In genomic region chr15:101181500-101181899, GRCm38 (mm10) we compare ENCODE assay signal across 14 mouse cellular contexts. TPM values are rescaled to one million over a fixed set of nuclear protein-coding genes. Genes with fewer than 3 reads are reported as not detected.
A peak's percentile ranks its signal among the peaks of the same experiment; 100 is the strongest.
DNase-seq lines count a peak whose midpoint lies in the region; ATAC-seq lines count a peak whose summit lies in the region.
"Had no signal": no experiment of that assay in that cellular context is flagged by ENCODE, and none has a peak within 500 bp of the region (broad histone marks: within the 10 kb centered on the region; RNA-seq: fewer than 3 reads in every experiment).

No protein-coding gene starts in this region.

- 0 out of 2 replicates have a peak overlapping the region, but pooled peaks have one; percentile 47 for H3K9ac ChIP-seq in embryonic facial prominence, embryonic 13.5 days
- peak overlapping the region; percentile 19; the same call in 1 of the 2 replicates for H3K9ac ChIP-seq in hindbrain, embryonic 13.5 days
- peak overlapping the region; percentile 54 for H3K9ac ChIP-seq in limb, embryonic 13.5 days
- no peak overlapping the region for H3K9ac ChIP-seq in liver, embryonic 12.5 days

- H3K9me3 ChIP-seq in embryonic facial prominence, embryonic 13.5 days, result no peaks in the 10 kb centered on the region
- H3K9me3 ChIP-seq in hindbrain, embryonic 13.5 days, result no peaks in the 10 kb centered on the region
- no peaks in the 10 kb centered on the region for H3K9me3 ChIP-seq in limb, embryonic 13.5 days
- no peaks in the 10 kb centered on the region for H3K9me3 ChIP-seq in liver, embryonic 12.5 days (replicated peaks)
- H3K9me3 ChIP-seq: neural tube, embryonic 13.5 days had no signal

- H3K36me3 ChIP-seq in embryonic facial prominence, embryonic 13.5 days, result peaks cover 10% of the 10 kb centered on the region; the same call in 1 of the 2 replicates
- H3K36me3 ChIP-seq in hindbrain, embryonic 13.5 days, result peaks cover 9% of the 10 kb centered on the region
- H3K36me3 ChIP-seq in limb, embryonic 13.5 days, result peaks cover 9% of the 10 kb centered on the region
- peaks cover 9% of the 10 kb centered on the region; the same call in 1 of the 2 replicates for H3K36me3 ChIP-seq in liver, embryonic 12.5 days
- H3K36me3 ChIP-seq: G1E had no signal

- no peak overlapping the region for H3K4me2 ChIP-seq in embryonic facial prominence, embryonic 13.5 days
- H3K4me2 ChIP-seq in hindbrain, embryonic 13.5 days, result peak overlapping the region; percentile 8; the same call in 1 of the 2 replicates
- H3K4me2 ChIP-seq in limb, embryonic 13.5 days (replicated peaks), result peak overlapping the region; percentile 11; the same call in 1 of the 2 replicates
- H3K4me2 ChIP-seq in liver, embryonic 12.5 days, result no peak overlapping the region
- H3K4me2 ChIP-seq: neural tube, embryonic 13.5 days had no signal

- H3K27ac ChIP-seq in embryonic facial prominence, embryonic 13.5 days, result peak overlapping the region; percentile 40; the same call in 1 of the 2 replicates
- H3K27ac ChIP-seq in hindbrain, embryonic 13.5 days, result peak overlapping the region; percentile 63; the same call in 1 of the 2 replicates
- H3K27ac ChIP-seq in limb, embryonic 13.5 days, result peak overlapping the region; percentile 48; the same call in 1 of the 2 replicates
- no peak overlapping the region for H3K27ac ChIP-seq in liver, embryonic 12.5 days

- no peak overlapping the region for H3K4me3 ChIP-seq in embryonic facial prominence, embryonic 13.5 days
- no peak overlapping the region for H3K4me3 ChIP-seq in hindbrain, embryonic 13.5 days
- H3K4me3 ChIP-seq in limb, embryonic 13.5 days, result no peak overlapping the region
- H3K4me3 ChIP-seq in liver, embryonic 12.5 days, result no peak overlapping the region
- H3K4me3 ChIP-seq: erythroblast, embryonic 14.5 days; neural tube, embryonic 13.5 days had no signal

- H3K4me1 ChIP-seq in embryonic facial prominence, embryonic 13.5 days, result peaks cover 54% of the 10 kb centered on the region
- H3K4me1 ChIP-seq in hindbrain, embryonic 13.5 days (replicated peaks), result peaks cover 72% of the 10 kb centered on the region
- H3K4me1 ChIP-seq in limb, embryonic 13.5 days, result peaks cover 75% of the 10 kb centered on the region
- peaks cover 51% of the 10 kb centered on the region for H3K4me1 ChIP-seq in liver, embryonic 12.5 days

- no peaks in the 10 kb centered on the region for H3K27me3 ChIP-seq in embryonic facial prominence, embryonic 13.5 days
- H3K27me3 ChIP-seq in hindbrain, embryonic 13.5 days, result no peaks in the 10 kb centered on the region
- no peaks in the 10 kb centered on the region for H3K27me3 ChIP-seq in limb, embryonic 13.5 days
- H3K27me3 ChIP-seq in liver, embryonic 12.5 days (replicated peaks), result peaks cover 11% of the 10 kb centered on the region; the same call in 1 of the 2 replicates
- H3K27me3 ChIP-seq: neural tube, embryonic 13.5 days had no signal

- 43% methylated on average over 4 of the region's 4 CpGs for WGBS in embryonic facial prominence, embryonic 13.5 days
- WGBS in hindbrain, embryonic 13.5 days, result 12% methylated on average over 4 of the region's 4 CpGs
- 26% methylated on average over 4 of the region's 4 CpGs for WGBS in limb, embryonic 13.5 days
- WGBS in liver, embryonic 12.5 days (ENCODE audit: insufficient replicate concordance), result 70% methylated on average over 4 of the region's 4 CpGs

- peak; percentile 56 for DNase-seq in kidney, adult 11 months
- no peak for DNase-seq in kidney, adult 18-20 months
- DNase-seq in thymus, postnatal 0 days (ENCODE audit: low spot score), result no peak
- DNase-seq: adrenal gland, postnatal 25 days; lung, postnatal 10 days; spleen, adult 18-20 months had no signal

- ATAC-seq in embryonic facial prominence, embryonic 13.5 days (ENCODE audit: insufficient number of reproducible peaks, insufficient read depth, low FRiP score, low TSS enrichment, low read depth), result no peak
- no peak for ATAC-seq in hindbrain, embryonic 13.5 days (ENCODE audit: low FRiP score)
- no peak for ATAC-seq in limb, embryonic 13.5 days (ENCODE audit: low FRiP score, low read depth)
- ATAC-seq in megakaryocyte, adult 5-6 weeks (ENCODE audit: poor library complexity, severe bottlenecking), result no peak
- ATAC-seq in liver, embryonic 12.5 days, result no peak

RNA-seq across cellular contexts. Expression of gene Acvr1b, which starts 7.6 kb away (rescaled TPM):
- polyA plus RNA-seq in embryonic facial prominence, embryonic 13.5 days (2015; fragmentation: Nextera tagmentation; extraction: Ambion mirVana), result 8.0 TPM in 2 replicates
- polyA plus RNA-seq in hindbrain, embryonic 13.5 days (2015; fragmentation: Nextera tagmentation; extraction: Ambion mirVana), result 19.6 and 20.5 TPM in 2 replicates
- polyA plus RNA-seq in limb, embryonic 13.5 days (2015; fragmentation: Nextera tagmentation; extraction: Ambion mirVana), result 6.1 and 7.1 TPM in 2 replicates
- 3.9 and 4.6 TPM in 2 replicates for polyA plus RNA-seq in thymus, postnatal 0 days (2015; fragmentation: Nextera tagmentation; extraction: Ambion mirVana)
- total RNA-seq in megakaryocyte, adult 5-6 weeks (2015), result 7.4 and 7.7 TPM in 2 replicates
- total RNA-seq in megakaryocyte, adult 5-6 weeks (2017), result 15.2 and 17.1 TPM in 2 replicates
- 1.9 and 2.2 TPM in 2 replicates for polyA plus RNA-seq in liver, embryonic 12.5 days (2016; fragmentation: Nextera tagmentation; extraction: Ambion mirVana)
- polyA plus RNA-seq: G1E had no signal

RNA-seq across cellular contexts. Expression of gene Grasp, which starts 42.5 kb away (rescaled TPM):
- 7.4 and 8.0 TPM in 2 replicates for polyA plus RNA-seq in embryonic facial prominence, embryonic 13.5 days (2015; fragmentation: Nextera tagmentation; extraction: Ambion mirVana)
- polyA plus RNA-seq in hindbrain, embryonic 13.5 days (2015; fragmentation: Nextera tagmentation; extraction: Ambion mirVana), result 1.7 and 1.8 TPM in 2 replicates
- polyA plus RNA-seq in limb, embryonic 13.5 days (2015; fragmentation: Nextera tagmentation; extraction: Ambion mirVana), result 5.7 and 6.0 TPM in 2 replicates
- 1.2 TPM in 2 replicates for polyA plus RNA-seq in thymus, postnatal 0 days (2015; fragmentation: Nextera tagmentation; extraction: Ambion mirVana)
- total RNA-seq in megakaryocyte, adult 5-6 weeks (2015), result 0.16 and 0.30 TPM in 2 replicates
- total RNA-seq in megakaryocyte, adult 5-6 weeks (2017), result 0.29 and 0.85 TPM in 2 replicates
- 0.81 and 1.3 TPM in 2 replicates for polyA plus RNA-seq in liver, embryonic 12.5 days (2016; fragmentation: Nextera tagmentation; extraction: Ambion mirVana)

RNA-seq across cellular contexts. Expression of gene Acvrl1, which starts 53.2 kb away (rescaled TPM):
- polyA plus RNA-seq in embryonic facial prominence, embryonic 13.5 days (2015; fragmentation: Nextera tagmentation; extraction: Ambion mirVana), result 9.9 and 10.1 TPM in 2 replicates
- polyA plus RNA-seq in hindbrain, embryonic 13.5 days (2015; fragmentation: Nextera tagmentation; extraction: Ambion mirVana), result 7.9 and 8.6 TPM in 2 replicates
- 9.6 TPM in 2 replicates for polyA plus RNA-seq in limb, embryonic 13.5 days (2015; fragmentation: Nextera tagmentation; extraction: Ambion mirVana)
- polyA plus RNA-seq in thymus, postnatal 0 days (2015; fragmentation: Nextera tagmentation; extraction: Ambion mirVana), result 5.8 and 6.5 TPM in 2 replicates
- 6.9 and 8.2 TPM in 2 replicates for total RNA-seq in megakaryocyte, adult 5-6 weeks (2015)
- total RNA-seq in megakaryocyte, adult 5-6 weeks (2017), result 27.6 and 34.9 TPM in 2 replicates
- polyA plus RNA-seq in liver, embryonic 12.5 days (2016; fragmentation: Nextera tagmentation; extraction: Ambion mirVana), result 1.8 TPM in 2 replicates
- polyA plus RNA-seq: erythroblast, embryonic 14.5 days had no signal

Comparison
In these comparisons a context has a peak if more than half of its experiments do, and no peak if none do; other contexts are left out.
1. H3K4me2 ChIP-seq: peak in hindbrain, embryonic 13.5 days (single experiment) and limb, embryonic 13.5 days (single experiment); none in embryonic facial prominence, embryonic 13.5 days (single experiment) and liver, embryonic 12.5 days (single experiment).